Mouse (Mus musculus): Measurements from ENCODE around the gene Hand1. TPM values are rescaled to one million over a fixed set of nuclear protein-coding genes. Genes with fewer than 3 reads are reported as not detected.

The Hand1 gene
- total RNA-seq, 1 experiment from 2014 or later = not detected

Other genes with a start within 250 kb of the Hand1 start
- 18.6 to 31.9 TPM (median 21.5 TPM) in 3 replicates for gene Galnt10, start 187.4 kb downstream of the Hand1 start, total RNA-seq (2017)
- 24.3 to 39.7 TPM (median 38.7 TPM) in 3 replicates for gene Sap30l, start 31.2 kb downstream of the Hand1 start, total RNA-seq (2017)
- gene Larp1, start 176.2 kb upstream of the Hand1 start, total RNA-seq (2017) = 26.3 to 50.9 TPM (median 33.5 TPM) in 3 replicates